Mouse (Mus musculus) left cerebral cortex, adult 2 months (tissue): ENCODE measurements around the gene Ccdc187. TPM values are rescaled to one million over a fixed set of nuclear protein-coding genes. Genes with fewer than 3 reads are reported as not detected.

ENCODE experiments used
- DNase-seq, 2 experiments: peaks; one replicate each; pipeline ENCODE4 v3.0.0; 2021 to 2022; ENCODE audit warnings: low spot score in 2 of 2, mixed read lengths in 1 of 2; ENCODE audit errors: extremely low spot score in 1 of 2
- H3K27ac ChIP-seq: fragments of 200-600 bp; 2 replicates; pipeline ENCODE4 v1.8.1; 2022
- H3K4me3 ChIP-seq: fragments of 200-600 bp; 2 replicates; pipeline ENCODE4 v1.8.1; 2022
- CTCF ChIP-seq: fragments of 200-600 bp; IDR thresholded peaks from 2 replicates; pipeline ENCODE4 v1.8.1; 2022; ENCODE audit warnings: antibody characterized with exemption, mild to moderate bottlenecking, moderate library complexity
- intact Hi-C: fragments of 180-260 bp; cut with DNase I; formaldehyde crosslinking; loops from one replicate; pipeline ENCODE4 v1.15.1; 2025
- total RNA-seq, 2 experiments: library from RNA; stranded (reverse); gene quantifications; 2 replicates each; pipeline ENCODE4 v1.2.3; 2021

Gene Ccdc187
- total RNA-seq, 2 experiments from 2014 or later, result 0.79 to 2.4 TPM

DNA sequence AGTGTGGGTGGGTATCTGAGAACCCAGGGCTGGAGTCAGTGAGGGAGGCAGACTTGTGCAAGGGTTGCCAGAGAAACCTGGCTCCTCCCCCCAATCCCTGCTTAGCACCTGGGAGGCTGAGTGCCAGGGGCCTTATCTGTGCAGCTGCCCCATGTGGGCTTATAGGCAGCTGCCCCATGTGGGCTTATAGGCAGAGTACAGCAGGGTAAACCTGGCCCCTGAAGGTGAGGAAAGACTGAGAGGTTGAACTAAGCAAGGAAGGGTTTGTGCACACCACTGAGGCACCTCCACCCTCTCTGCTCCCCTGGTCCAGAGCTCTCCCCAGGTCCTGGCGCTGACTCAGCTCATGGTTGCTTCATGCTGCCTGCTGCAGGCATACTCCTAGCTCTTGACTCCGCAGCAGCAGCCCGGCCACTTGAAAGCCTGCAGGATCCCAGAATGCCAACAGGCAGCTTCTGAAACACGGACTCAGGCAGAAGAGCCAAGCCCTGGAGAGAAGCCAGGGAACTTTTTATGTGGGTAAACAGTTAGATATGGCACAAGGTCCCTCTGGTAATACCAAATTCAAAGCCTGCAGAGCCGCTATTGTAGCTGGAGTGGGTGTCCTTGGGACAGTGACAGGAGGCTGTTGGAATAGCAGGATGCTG, 5.9 kb upstream of the Ccdc187 start:
- no peak for TF ChIP-seq CTCF
- intact Hi-C loops, result loop anchor here (1.0 to 5.0 kb wide), 3 partner anchors 52 to 267 kb away; partner anchors contain the start of genes Dnlz and Snapc4
- H3K4me3 ChIP-seq, result no peak overlapping the region
- peak overlapping the region; percentile 36 for H3K27ac ChIP-seq
- no peak for DNase-seq

- no peak for DNase-seq
- intact Hi-C loops, result no loop called here
- Histone ChIP-seq H3K27ac (peak overlapping the region; percentile 36), H3K4me3 (no peak overlapping the region)
- no peak for TF ChIP-seq CTCF
These were observed 5.0 kb upstream of the Ccdc187 start for GRCm38 (mm10) chr2:26299336-26299735.

- H3K4me3 ChIP-seq, result no peak overlapping the region
- intact Hi-C loops, result no loop called here
- no peak for TF ChIP-seq CTCF
- no peak for DNase-seq
- H3K27ac ChIP-seq, result peak overlapping the region; percentile 36
These were observed 4.5 kb upstream of the Ccdc187 start for GRCm38 (mm10) chr2:26298856-26299230.

- Histone ChIP-seq H3K27ac (peak overlapping the region; percentile 36), H3K4me3 (no peak overlapping the region)
- intact Hi-C loops, result no loop called here
- no peak; the same call in 1 of the 2 replicates for TF ChIP-seq CTCF
- peak; percentile 73 to 75 for DNase-seq
These were observed 4.0 kb upstream of the Ccdc187 start for GRCm38 (mm10) chr2:26298208-26298855.

DNA sequence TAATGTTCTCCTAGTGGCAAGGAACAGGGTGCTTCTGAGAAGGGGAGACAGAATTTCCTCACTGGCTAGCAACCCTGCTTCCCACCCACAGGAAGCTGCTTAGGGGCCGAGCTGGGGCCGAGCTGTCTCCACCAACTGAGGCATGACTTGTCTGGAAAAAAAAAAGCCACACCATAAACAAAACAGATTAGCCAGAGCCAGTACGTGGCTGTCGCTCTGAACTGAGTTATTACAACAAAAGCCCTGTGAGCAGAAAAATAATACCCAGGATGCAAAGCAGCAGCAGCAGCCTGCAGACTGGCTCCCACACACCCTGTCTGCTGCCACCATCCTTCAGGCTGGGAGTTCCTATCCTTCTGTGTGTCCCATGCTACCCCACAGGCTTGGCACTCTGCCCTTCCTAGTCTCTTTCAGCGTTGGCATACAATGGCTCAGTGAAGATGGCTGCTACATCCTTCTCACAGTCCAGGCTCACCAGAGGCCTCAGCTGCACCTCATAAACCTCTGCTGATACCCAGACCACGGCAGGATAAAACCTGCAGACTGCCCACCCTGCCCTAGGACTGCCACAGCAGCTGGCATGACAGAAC, 2.3 kb upstream of the Ccdc187 start:
- Histone ChIP-seq H3K4me3 (no peak overlapping the region), H3K27ac (peak overlapping the region; percentile 36)
- intact Hi-C loops, result no loop called here
- no peak for TF ChIP-seq CTCF
- peak; percentile 65 to 66 for DNase-seq

- DNase-seq, result no peak
- TF ChIP-seq CTCF, result no peak
- Histone ChIP-seq H3K27ac (no peak overlapping the region), H3K4me3 (no peak overlapping the region)
- intact Hi-C loops, result no loop called here
These were observed 4.2 kb downstream of the Ccdc187 start for GRCm38 (mm10) chr2:26290133-26290532.

GRCm38 (mm10) chr2:26286391-26286790, 8.0 kb downstream of the Ccdc187 start:
- intact Hi-C loops, result no loop called here
- Histone ChIP-seq H3K4me3 (no peak overlapping the region), H3K27ac (no peak overlapping the region)
- DNase-seq, result no peak
- TF ChIP-seq CTCF, result no peak

DNA sequence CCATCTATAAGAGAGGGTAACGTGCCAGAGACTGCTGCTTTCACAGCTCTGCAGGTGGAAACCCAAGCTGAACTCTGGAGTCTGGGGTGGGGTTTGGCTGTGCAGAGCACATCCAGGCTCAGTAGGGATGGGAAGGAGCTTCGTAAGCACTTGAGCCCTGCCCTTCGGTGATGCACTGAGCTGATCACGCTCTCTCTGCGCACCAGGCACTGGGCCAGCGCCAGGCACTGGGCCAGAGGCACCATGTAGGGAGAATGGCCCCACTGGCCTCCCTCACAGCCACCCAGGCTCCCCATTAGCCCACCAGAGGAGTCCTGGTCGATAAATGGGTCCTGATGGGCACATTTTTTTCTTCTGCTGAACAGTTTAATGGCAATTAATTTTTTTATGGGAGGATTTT, 8.6 kb downstream of the Ccdc187 start:
- H3K27ac ChIP-seq, result no peak overlapping the region
- intact Hi-C loops, result no loop called here
- no peak for DNase-seq

DNA sequence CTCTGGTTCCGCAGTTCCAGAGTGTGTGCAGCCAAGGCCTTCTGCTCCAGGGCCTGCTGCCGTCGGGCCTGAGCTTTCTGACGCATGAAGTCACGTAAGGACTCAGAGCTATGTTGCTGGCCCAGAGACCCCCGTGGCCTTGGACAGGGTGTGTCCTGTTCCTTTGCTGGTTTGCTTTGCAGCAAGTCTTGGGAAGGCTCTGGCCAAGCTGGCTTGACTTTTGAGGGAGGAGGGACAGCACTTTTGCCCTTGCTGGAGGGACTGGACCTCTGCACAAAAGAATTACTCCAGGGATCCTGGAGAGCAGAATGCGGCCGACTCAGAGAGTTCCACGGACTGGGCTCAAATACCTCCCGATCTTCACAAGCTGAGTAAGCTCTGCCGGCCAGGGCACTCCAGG, 13.8 kb downstream of the Ccdc187 start:
- no peak for DNase-seq
- Histone ChIP-seq H3K27ac (no peak overlapping the region), H3K4me3 (no peak overlapping the region)
- intact Hi-C loops, result no loop called here
- no peak for TF ChIP-seq CTCF

More for the DNA sequence above, 8.6 kb downstream of the Ccdc187 start:
- no peak overlapping the region for H3K4me3 ChIP-seq
- TF ChIP-seq CTCF, result no peak

GRCm38 (mm10) chr2:26279712-26280111, 14.6 kb downstream of the Ccdc187 start:
- Histone ChIP-seq H3K27ac (no peak overlapping the region), H3K4me3 (no peak overlapping the region)
- intact Hi-C loops, result loop anchor here (10.0 kb wide), 1 partner anchor 255 kb away; the partner anchor contains the start of gene Ubac1
- no peak for DNase-seq
- TF ChIP-seq CTCF, result no peak

GRCm38 (mm10) chr2:26273611-26274010, 20.7 kb downstream of the Ccdc187 start:
- DNase-seq, result peak; percentile 49 to 55
- no peak overlapping the region for H3K27ac ChIP-seq
- TF ChIP-seq CTCF, result peak; percentile 83
- intact Hi-C loops, result loop anchor here (1.0 to 10.0 kb wide), 4 partner anchors 45 to 249 kb away; partner anchors contain the start of gene Ubac1
- no peak overlapping the region for H3K4me3 ChIP-seq

DNA sequence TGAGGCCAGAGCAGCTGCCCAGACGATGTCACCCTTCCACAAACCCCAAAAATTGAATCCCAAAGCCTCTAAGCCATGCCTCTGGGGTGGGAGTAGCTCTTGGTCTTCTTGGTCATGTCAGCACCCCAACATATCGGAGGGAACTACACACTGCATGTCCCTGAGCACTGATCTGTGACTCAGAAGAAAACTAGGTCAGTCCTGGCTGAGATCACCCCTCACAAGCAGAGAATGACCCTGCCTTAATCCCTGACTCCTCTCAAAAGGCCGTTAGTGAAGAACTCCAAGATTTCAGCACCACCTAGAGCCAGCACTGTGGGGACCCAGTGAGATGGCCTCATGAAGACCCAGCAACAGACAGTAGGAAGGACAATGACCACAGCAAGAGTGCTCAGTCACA, 26.1 kb downstream of the Ccdc187 start:
- Histone ChIP-seq H3K27ac (no peak overlapping the region), H3K4me3 (no peak overlapping the region)
- intact Hi-C loops, result no loop called here
- no peak for TF ChIP-seq CTCF
- DNase-seq, result no peak
